Mouse (Mus musculus) intestine, embryonic 14.5 days (tissue): ENCODE results near the gene Dennd5a. TPM values are rescaled to one million over a fixed set of nuclear protein-coding genes. Genes with fewer than 3 reads are reported as not detected.

Experiments
- ATAC-seq: fragments of 200-750 bp; cut with Nextera tagmentation; replicated peaks from 2 replicates; pipeline ENCODE4 v1.8.0; 2017; ENCODE audit warnings: low read depth, moderate number of reproducible peaks, moderate TSS enrichment, moderate library complexity; ENCODE audit not compliant: low FRiP score, low TSS enrichment
- DNase-seq: peaks from one replicate; pipeline ENCODE4 v3.0.0-alpha.2; 2018; ENCODE audit warnings: low spot score
- H3K27ac ChIP-seq: fragments of 300-500 bp; sonication (generic); 2 replicates; pipeline ENCODE4 v1.5.1; 2014; ENCODE audit warnings: low read depth, mild to moderate bottlenecking, control low read depth
- H3K27me3 ChIP-seq: fragments of 300-500 bp; sonication (generic); replicated peaks from 2 replicates; pipeline ENCODE4 v1.6.1; 2014; ENCODE audit warnings: low read length, control low read depth; ENCODE audit not compliant: control insufficient read depth, insufficient read depth
- H3K36me3 ChIP-seq: fragments of 300-500 bp; sonication (generic); 2 replicates; pipeline ENCODE4 v1.6.1; 2014; ENCODE audit warnings: low read length, control low read depth; ENCODE audit not compliant: control insufficient read depth, insufficient read depth
- H3K4me1 ChIP-seq: fragments of 300-500 bp; sonication (generic); replicated peaks from 2 replicates; pipeline ENCODE4 v1.6.1; 2014; ENCODE audit warnings: low read length, control low read depth, mixed read lengths; ENCODE audit not compliant: control insufficient read depth, insufficient read depth
- H3K4me2 ChIP-seq: fragments of 300-500 bp; sonication (generic); 2 replicates; pipeline ENCODE4 v1.6.1; 2014; ENCODE audit warnings: low read length
- H3K4me3 ChIP-seq: fragments of 300-500 bp; sonication (generic); 2 replicates; pipeline ENCODE4 v1.5.1; 2014; ENCODE audit warnings: low read depth, low read length, control low read depth, mixed read lengths
- H3K9ac ChIP-seq: fragments of 300-500 bp; sonication (generic); 2 replicates; pipeline ENCODE4 v1.6.1; 2014; ENCODE audit warnings: mild to moderate bottlenecking, low read length
- H3K9me3 ChIP-seq: fragments of 300-500 bp; sonication (generic); 2 replicates; pipeline ENCODE4 v1.6.1; 2016; ENCODE audit warnings: low read length, control low read depth; ENCODE audit not compliant: control insufficient read depth
- WGBS: fragments of 180-500 bp; shearing (Covaris S2); extraction: QIAGEN DNeasy Blood & Tissue Kit; methylation state at CpG from one replicate; pipeline ENCODE4 v1.1.7; 2014; 5-methylcytosine and 5-hydroxymethylcytosine counted together
- polyA plus RNA-seq: library from polyadenylated mRNA; unstranded; fragments of >200 nt; fragmentation: Nextera tagmentation; extraction: Ambion mirVana; gene quantifications from 2 replicates; pipeline ENCODE4 v1.2.1, GENCODE M21; 2014

Gene Dennd5a
- polyA plus RNA-seq, 1 experiment from 2014 or later = 42.6 TPM

DNA sequence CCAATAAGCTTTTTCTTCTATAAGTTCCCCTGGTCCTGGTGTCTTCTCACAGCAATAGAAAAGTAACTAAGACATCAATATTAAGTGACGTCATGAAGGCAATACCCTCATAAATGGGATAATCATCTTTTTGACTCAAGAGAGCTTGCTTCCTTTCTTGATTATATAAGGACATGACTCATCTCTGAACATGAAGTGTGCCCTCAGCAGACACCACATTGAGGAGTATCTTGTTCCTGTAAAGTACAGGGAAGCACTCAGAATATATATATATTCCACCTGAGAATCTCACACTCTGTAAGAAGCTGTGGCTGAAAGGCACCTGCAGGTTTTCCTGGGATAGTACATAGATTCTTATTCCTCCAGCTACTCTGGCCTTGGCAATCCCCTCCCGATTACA lies 77.7 kb downstream of the Dennd5a start:
- H3K4me3 ChIP-seq = no peak overlapping the region
- 0 out of 2 replicates have a peak, but pooled peaks cover 4% of the 10 kb centered on the region for H3K36me3 ChIP-seq
- H3K27ac ChIP-seq = no peak overlapping the region
- no peak for DNase-seq
- H3K4me2 ChIP-seq = no peak overlapping the region
- H3K4me1 ChIP-seq = no peaks in the 10 kb centered on the region; the same call in 1 of the 2 replicates
- no peaks in the 10 kb centered on the region for H3K27me3 ChIP-seq
- H3K9me3 ChIP-seq = peaks cover 3% of the 10 kb centered on the region; the same call in 1 of the 2 replicates
- H3K9ac ChIP-seq = no peak overlapping the region
- WGBS = 89% methylated on average over 2 of the region's 2 CpGs
- no peak for ATAC-seq

DNA sequence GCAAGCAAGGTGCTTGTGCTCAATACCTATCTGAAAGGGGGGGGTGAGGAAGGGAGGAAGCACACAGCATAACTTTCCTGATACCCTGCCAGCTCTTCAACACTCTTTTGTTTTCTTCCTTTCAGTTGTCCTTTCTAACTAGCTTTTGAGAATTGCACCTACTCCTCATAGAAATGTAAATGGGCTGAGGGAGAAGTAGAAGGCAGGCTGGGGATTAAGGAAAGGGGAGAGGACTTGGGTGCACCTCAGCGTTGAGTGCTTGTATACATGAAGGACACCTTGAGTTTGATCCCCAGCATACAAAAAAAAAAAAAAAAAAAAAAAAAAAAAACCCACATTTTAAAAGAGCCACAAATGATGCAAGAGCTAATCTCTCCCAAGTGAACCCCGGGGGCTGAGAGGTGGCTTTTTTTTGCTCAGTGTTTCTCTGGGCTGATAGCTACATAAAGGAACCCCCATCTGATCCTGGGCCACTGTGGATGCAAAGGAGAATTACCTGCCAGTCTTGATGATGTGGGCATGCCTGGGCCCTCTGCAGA lies 78.6 kb downstream of the Dennd5a start:
- WGBS = 63% methylated on average over 2 of the region's 2 CpGs
- no peaks in the 10 kb centered on the region; the same call in 1 of the 2 replicates for H3K4me1 ChIP-seq
- ATAC-seq = no peak
- no peak overlapping the region for H3K4me2 ChIP-seq
- H3K9me3 ChIP-seq = no peaks in the 10 kb centered on the region
- no peaks in the 10 kb centered on the region for H3K27me3 ChIP-seq
- H3K36me3 ChIP-seq = 0 out of 2 replicates have a peak, but pooled peaks cover under 1% of the 10 kb centered on the region
- H3K27ac ChIP-seq = no peak overlapping the region
- no peak for DNase-seq
- H3K9ac ChIP-seq = no peak overlapping the region
- no peak overlapping the region for H3K4me3 ChIP-seq

DNA sequence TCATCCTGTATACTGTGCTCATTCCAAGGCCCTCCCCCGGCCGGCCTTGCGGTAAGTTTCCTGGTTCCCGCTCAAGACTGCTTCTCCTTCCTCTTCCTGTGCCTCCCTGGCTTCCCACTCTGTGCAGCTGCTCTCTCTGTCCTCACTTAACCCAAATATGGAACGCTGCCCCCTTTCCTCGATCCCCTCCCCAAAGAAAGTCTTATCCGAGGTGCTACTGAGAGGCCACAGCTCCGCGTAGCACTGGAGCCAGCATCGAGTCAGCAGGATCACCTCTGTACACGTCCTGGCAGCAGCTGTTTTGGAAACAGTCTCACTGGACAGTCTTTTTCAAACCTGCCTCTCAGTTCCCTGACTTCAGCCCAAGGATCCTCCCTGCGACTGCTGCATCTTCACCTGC lies 81.1 kb downstream of the Dennd5a start:
- H3K4me1 ChIP-seq = no peaks in the 10 kb centered on the region; the same call in 1 of the 2 replicates
- no peaks in the 10 kb centered on the region for H3K27me3 ChIP-seq
- no peak for DNase-seq
- H3K4me2 ChIP-seq = peak overlapping the region; percentile 9; the same call in 1 of the 2 replicates
- WGBS = 33% methylated on average over 12 of the region's 12 CpGs
- H3K27ac ChIP-seq = no peak overlapping the region
- no peak for ATAC-seq
- H3K9me3 ChIP-seq = no peaks in the 10 kb centered on the region
- H3K4me3 ChIP-seq = no peak overlapping the region
- no peaks in the 10 kb centered on the region for H3K36me3 ChIP-seq
- no peak overlapping the region for H3K9ac ChIP-seq

DNA sequence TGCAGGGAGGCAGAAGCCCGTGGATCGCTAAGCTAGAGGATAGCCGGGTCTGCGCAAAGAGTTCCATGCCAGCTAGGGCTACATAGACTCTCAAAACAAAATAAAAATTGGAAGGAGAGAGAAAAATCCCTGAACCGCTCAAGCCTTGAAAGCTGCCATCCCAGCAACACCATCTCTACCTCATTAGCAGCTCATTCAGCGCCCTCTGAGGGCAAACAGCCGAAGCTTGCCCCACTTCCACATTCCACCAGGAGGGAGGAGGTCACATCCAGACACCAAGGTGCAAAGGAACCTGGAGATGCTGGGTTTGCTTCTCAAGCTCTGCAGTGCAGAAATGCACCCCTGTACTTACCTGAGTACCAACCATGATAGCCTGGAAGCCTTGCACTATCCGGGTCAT lies 84.2 kb downstream of the Dennd5a start:
- Histone ChIP-seq H3K4me1 (no peaks in the 10 kb centered on the region; the same call in 1 of the 2 replicates), H3K9ac (no peak overlapping the region), H3K27ac (no peak overlapping the region), H3K9me3 (no peaks in the 10 kb centered on the region), H3K36me3 (no peaks in the 10 kb centered on the region), H3K4me3 (no peak overlapping the region), H3K27me3 (no peaks in the 10 kb centered on the region), H3K4me2 (no peak overlapping the region)
- 59% methylated on average over 8 of the region's 8 CpGs for WGBS
- ATAC-seq = no peak
- DNase-seq = no peak

DNA sequence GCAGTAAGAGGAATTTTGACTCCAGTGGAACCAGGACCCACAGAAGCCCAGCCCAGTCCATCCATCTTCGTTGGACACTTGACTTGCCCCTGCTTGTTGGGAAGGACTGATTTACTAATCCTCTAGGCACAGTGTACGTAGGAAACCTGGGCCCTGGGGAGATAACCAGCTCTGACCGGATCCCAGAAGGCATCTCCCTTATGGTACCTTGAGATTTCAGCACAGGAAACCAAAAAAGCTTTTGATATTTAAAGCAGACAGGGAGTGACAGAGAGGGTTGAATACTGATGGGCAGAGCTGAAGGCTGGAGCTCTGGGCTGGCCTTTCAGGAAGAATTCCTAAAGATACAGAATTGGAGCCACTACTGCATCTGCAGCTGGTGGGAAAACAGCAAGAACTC lies 84.7 kb downstream of the Dennd5a start:
- Histone ChIP-seq H3K4me3 (no peak overlapping the region), H3K36me3 (no peaks in the 10 kb centered on the region), H3K4me2 (no peak overlapping the region), H3K9ac (no peak overlapping the region), H3K27me3 (no peaks in the 10 kb centered on the region), H3K9me3 (no peaks in the 10 kb centered on the region), H3K4me1 (no peaks in the 10 kb centered on the region; the same call in 1 of the 2 replicates), H3K27ac (no peak overlapping the region)
- no peak for DNase-seq
- ATAC-seq = no peak
- WGBS = 60% methylated on average over 3 of the region's 3 CpGs

DNA sequence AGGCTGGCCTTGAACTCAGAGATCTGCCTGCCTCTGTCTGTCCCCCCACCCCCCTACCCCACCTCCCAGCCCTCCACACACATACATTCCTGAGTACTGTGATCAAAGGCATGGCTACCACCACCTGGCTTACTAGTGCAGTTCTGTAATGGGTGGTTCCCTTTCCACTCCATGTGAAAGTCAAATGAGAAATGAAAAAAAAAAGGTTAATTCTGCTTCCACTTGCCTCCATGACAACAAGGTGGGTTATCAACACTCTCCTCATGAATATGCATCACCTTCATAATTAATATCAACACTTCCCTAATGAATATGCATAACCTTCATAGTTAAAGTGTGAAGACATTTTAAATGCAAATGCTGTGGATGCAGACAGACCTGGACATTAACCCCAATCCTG lies 85.2 kb downstream of the Dennd5a start:
- H3K9ac ChIP-seq = no peak overlapping the region
- ATAC-seq = no peak
- no peak overlapping the region for H3K27ac ChIP-seq
- no peaks in the 10 kb centered on the region for H3K9me3 ChIP-seq
- H3K4me3 ChIP-seq = no peak overlapping the region
- DNase-seq = no peak
- no peak overlapping the region for H3K4me2 ChIP-seq
- no peaks in the 10 kb centered on the region for H3K27me3 ChIP-seq
- H3K36me3 ChIP-seq = no peaks in the 10 kb centered on the region
- H3K4me1 ChIP-seq = no peaks in the 10 kb centered on the region; the same call in 1 of the 2 replicates

DNA sequence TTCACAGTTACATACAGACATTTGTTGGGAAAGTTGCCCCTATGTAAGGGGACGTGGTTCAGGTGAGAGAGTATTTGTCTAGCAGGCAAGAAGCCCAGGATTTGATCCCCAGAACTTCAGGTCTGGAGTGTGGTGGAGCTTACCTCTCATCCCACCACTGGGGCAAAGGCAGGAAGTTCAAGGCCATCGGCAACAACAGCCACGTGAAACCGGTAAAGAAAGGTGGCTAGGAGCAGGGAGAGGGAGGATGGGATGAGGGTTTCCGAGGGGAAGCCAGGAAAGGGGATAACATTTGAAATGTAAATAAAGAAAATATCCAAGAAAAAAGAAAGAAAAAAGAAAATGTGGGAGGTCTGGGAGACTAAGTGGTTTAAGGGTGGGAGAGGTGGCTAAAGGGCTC lies 87.1 kb downstream of the Dennd5a start:
- no peaks in the 10 kb centered on the region for H3K9me3 ChIP-seq
- ATAC-seq = no peak
- no peak overlapping the region for H3K4me2 ChIP-seq
- no peaks in the 10 kb centered on the region for H3K27me3 ChIP-seq
- H3K9ac ChIP-seq = no peak overlapping the region
- no peak overlapping the region for H3K4me3 ChIP-seq
- no peaks in the 10 kb centered on the region for H3K36me3 ChIP-seq
- H3K4me1 ChIP-seq = no peaks in the 10 kb centered on the region
- DNase-seq = no peak
- no peak overlapping the region for H3K27ac ChIP-seq
- WGBS = 43% methylated on average over 5 of the region's 5 CpGs

DNA sequence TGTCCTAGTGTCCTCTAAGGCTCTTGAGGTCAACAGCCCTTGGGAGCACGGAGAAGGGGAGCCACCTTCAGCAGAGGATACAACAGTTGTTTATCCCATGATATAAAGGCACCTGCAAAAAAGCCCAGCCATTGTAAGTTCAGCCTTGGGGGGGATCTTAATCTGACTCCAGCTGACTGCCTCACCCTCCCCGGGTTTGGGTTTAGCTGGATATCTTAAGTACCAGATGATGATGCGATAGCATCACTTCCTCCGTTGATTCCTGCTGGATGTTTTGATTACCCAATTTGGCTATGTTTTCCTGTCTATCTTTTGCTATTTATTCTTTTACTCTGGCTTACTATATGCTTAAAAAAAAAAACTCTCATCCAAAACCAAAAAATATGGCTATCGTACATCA lies 89.0 kb downstream of the Dennd5a start:
- Histone ChIP-seq H3K9me3 (no peaks in the 10 kb centered on the region), H3K27ac (no peak overlapping the region), H3K27me3 (peaks cover 4% of the 10 kb centered on the region; the same call in 1 of the 2 replicates), H3K4me1 (no peaks in the 10 kb centered on the region), H3K9ac (no peak overlapping the region), H3K4me2 (no peak overlapping the region), H3K36me3 (no peaks in the 10 kb centered on the region), H3K4me3 (no peak overlapping the region)
- 81% methylated on average over 5 of the region's 5 CpGs for WGBS
- ATAC-seq (no peak), DNase-seq (no peak)

DNA sequence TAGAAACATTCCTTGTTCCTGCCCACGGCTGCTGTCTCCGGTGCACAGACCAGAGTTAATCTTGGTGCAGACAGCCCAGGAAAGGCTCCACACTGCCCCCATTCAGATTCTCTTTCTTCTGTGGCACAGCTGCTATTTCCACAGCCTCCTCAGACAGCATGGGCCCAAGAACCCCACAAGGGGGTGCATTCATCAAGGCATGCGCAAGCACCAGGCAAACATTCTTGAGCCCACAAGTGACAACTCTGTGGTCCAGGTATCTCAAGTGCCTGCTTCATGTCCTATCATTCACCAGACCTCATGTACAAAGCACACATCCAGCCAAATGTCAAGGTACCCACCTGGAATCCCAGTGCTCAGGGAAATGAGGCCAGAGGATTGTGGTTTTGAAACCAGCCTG lies 91.8 kb downstream of the Dennd5a start:
- Histone ChIP-seq H3K9me3 (no peaks in the 10 kb centered on the region), H3K4me3 (no peak overlapping the region), H3K36me3 (no peaks in the 10 kb centered on the region), H3K4me2 (no peak overlapping the region), H3K27me3 (peaks cover 22% of the 10 kb centered on the region), H3K27ac (no peak overlapping the region), H3K4me1 (peaks cover 3% of the 10 kb centered on the region; the same call in 1 of the 2 replicates), H3K9ac (no peak overlapping the region)
- DNase-seq (no peak), ATAC-seq (no peak)
- 37% methylated on average over 3 of the region's 3 CpGs for WGBS
